Mouse (Mus musculus): ENCODE data around the gene Baiap3.

Baiap3 gene

GRCm38 (mm10) chr17:25210680-25211466, 45.3 kb downstream of the Baiap3 start:
- DNase-seq (ENCODE audit: low read depth), result no peak

- DNase-seq (ENCODE audit: low read depth), result no peak
Observed at GRCm38 (mm10) chr17:25210006-25210405, 46.2 kb downstream of the Baiap3 start.

GRCm38 (mm10) chr17:25202401-25202800, 53.8 kb downstream of the Baiap3 start:
- DNase-seq (ENCODE audit: low read depth), result no peak

Measured in NIH3T3 (cell line).